Mouse (Mus musculus): ENCODE measurements around the gene Hoxa7. TPM values are rescaled to one million over a fixed set of nuclear protein-coding genes. Genes with fewer than 3 reads are reported as not detected.

Gene Hoxa7
- polyA plus RNA-seq, 1 experiment: not detected

GRCm38 (mm10) chr6:52189172-52189591 lies 32.5 kb downstream of the Hoxa7 start:
- no peaks in the 10 kb centered on the region; the same call in 1 of the 2 replicates for H3K4me1 ChIP-seq (ENCODE audit: control insufficient read depth, insufficient read depth, low read length)
- 13% methylated on average over 5 of the region's 5 CpGs for WGBS
- no peak overlapping the region for H3K4me3 ChIP-seq (ENCODE audit: insufficient read depth, low read depth, low read length)
- no peak overlapping the region for H3K27ac ChIP-seq (ENCODE audit: insufficient read depth, low read depth, low read length)
- TF ChIP-seq POLR2A (IDR thresholded peaks at IDR 0.05; ENCODE audit: insufficient read depth, low read depth, low read length): no peak
- TF ChIP-seq CTCF (IDR thresholded peaks at IDR 0.05; ENCODE audit: insufficient read depth, low read depth, low read length): no peak

- H3K27ac ChIP-seq (ENCODE audit: insufficient read depth, low read depth, low read length): no peak overlapping the region
- no peak overlapping the region for H3K4me3 ChIP-seq (ENCODE audit: insufficient read depth, low read depth, low read length)
- TF ChIP-seq POLR2A (IDR thresholded peaks at IDR 0.05; ENCODE audit: insufficient read depth, low read depth, low read length) (no peak), CTCF (IDR thresholded peaks at IDR 0.05; ENCODE audit: insufficient read depth, low read depth, low read length) (no peak)
- H3K4me1 ChIP-seq (ENCODE audit: control insufficient read depth, insufficient read depth, low read length): no peaks in the 10 kb centered on the region
- WGBS: 8% methylated on average over 1 of the region's 1 CpGs
These were observed 35.2 kb downstream of the Hoxa7 start for GRCm38 (mm10) chr6:52186500-52186899.

- no peak overlapping the region for H3K4me3 ChIP-seq (ENCODE audit: insufficient read depth, low read depth, low read length)
- H3K27ac ChIP-seq (ENCODE audit: insufficient read depth, low read depth, low read length): no peak overlapping the region
- WGBS: 7% methylated on average over 3 of the region's 3 CpGs
- H3K4me1 ChIP-seq (ENCODE audit: control insufficient read depth, insufficient read depth, low read length): no peaks in the 10 kb centered on the region
- TF ChIP-seq POLR2A (IDR thresholded peaks at IDR 0.05; ENCODE audit: insufficient read depth, low read depth, low read length): no peak
- TF ChIP-seq CTCF (IDR thresholded peaks at IDR 0.05; ENCODE audit: insufficient read depth, low read depth, low read length): no peak
These were observed 35.8 kb downstream of the Hoxa7 start for GRCm38 (mm10) chr6:52185834-52186233.

- Histone ChIP-seq H3K27ac (ENCODE audit: insufficient read depth, low read depth, low read length) (no peak overlapping the region), H3K4me3 (ENCODE audit: insufficient read depth, low read depth, low read length) (no peak overlapping the region), H3K4me1 (ENCODE audit: control insufficient read depth, insufficient read depth, low read length) (no peaks in the 10 kb centered on the region)
- 3% methylated on average over 19 of the region's 19 CpGs for whole genome bisulfite sequencing
- TF ChIP-seq CTCF (IDR thresholded peaks at IDR 0.05; ENCODE audit: insufficient read depth, low read depth, low read length): no peak
- TF ChIP-seq POLR2A (IDR thresholded peaks at IDR 0.05; ENCODE audit: insufficient read depth, low read depth, low read length): no peak
These were observed 36.4 kb downstream of the Hoxa7 start for GRCm38 (mm10) chr6:52185222-52185621.

- Histone ChIP-seq H3K27ac (ENCODE audit: insufficient read depth, low read depth, low read length) (no peak overlapping the region), H3K4me3 (ENCODE audit: insufficient read depth, low read depth, low read length) (no peak overlapping the region), H3K4me1 (ENCODE audit: control insufficient read depth, insufficient read depth, low read length) (no peaks in the 10 kb centered on the region)
- TF ChIP-seq CTCF (IDR thresholded peaks at IDR 0.05; ENCODE audit: insufficient read depth, low read depth, low read length): no peak
- whole genome bisulfite sequencing: 3% methylated on average over 6 of the region's 6 CpGs
These were observed 37.0 kb downstream of the Hoxa7 start for GRCm38 (mm10) chr6:52184668-52185067.

- Histone ChIP-seq H3K4me1 (ENCODE audit: control insufficient read depth, insufficient read depth, low read length) (no peaks in the 10 kb centered on the region), H3K27ac (ENCODE audit: insufficient read depth, low read depth, low read length) (no peak overlapping the region), H3K4me3 (ENCODE audit: insufficient read depth, low read depth, low read length) (no peak overlapping the region)
- TF ChIP-seq POLR2A (IDR thresholded peaks at IDR 0.05; ENCODE audit: insufficient read depth, low read depth, low read length) (no peak), CTCF (IDR thresholded peaks at IDR 0.05; ENCODE audit: insufficient read depth, low read depth, low read length) (no peak)
- 7% methylated on average over 10 of the region's 10 CpGs for WGBS
These were observed 38.2 kb downstream of the Hoxa7 start for GRCm38 (mm10) chr6:52183311-52184080.

- TF ChIP-seq POLR2A (IDR thresholded peaks at IDR 0.05; ENCODE audit: insufficient read depth, low read depth, low read length): no peak
- Histone ChIP-seq H3K27ac (ENCODE audit: insufficient read depth, low read depth, low read length) (no peak overlapping the region), H3K4me1 (ENCODE audit: control insufficient read depth, insufficient read depth, low read length) (no peaks in the 10 kb centered on the region), H3K4me3 (ENCODE audit: insufficient read depth, low read depth, low read length) (no peak overlapping the region)
- WGBS: 21% methylated on average over 1 of the region's 1 CpGs
These were observed 38.9 kb downstream of the Hoxa7 start for GRCm38 (mm10) chr6:52182793-52183192.

- 21% methylated on average over 2 of the region's 2 CpGs for WGBS
- no peak for TF ChIP-seq CTCF (IDR thresholded peaks at IDR 0.05; ENCODE audit: insufficient read depth, low read depth, low read length)
- TF ChIP-seq POLR2A (IDR thresholded peaks at IDR 0.05; ENCODE audit: insufficient read depth, low read depth, low read length): no peak
- Histone ChIP-seq H3K4me1 (ENCODE audit: control insufficient read depth, insufficient read depth, low read length) (no peaks in the 10 kb centered on the region), H3K4me3 (ENCODE audit: insufficient read depth, low read depth, low read length) (no peak overlapping the region), H3K27ac (ENCODE audit: insufficient read depth, low read depth, low read length) (no peak overlapping the region)
These were observed 39.6 kb downstream of the Hoxa7 start for GRCm38 (mm10) chr6:52182030-52182429.

- TF ChIP-seq CTCF (IDR thresholded peaks at IDR 0.05; ENCODE audit: insufficient read depth, low read depth, low read length): no peak
- no peak for TF ChIP-seq POLR2A (IDR thresholded peaks at IDR 0.05; ENCODE audit: insufficient read depth, low read depth, low read length)
- WGBS: 6% methylated on average over 3 of the region's 3 CpGs
- H3K27ac ChIP-seq (ENCODE audit: insufficient read depth, low read depth, low read length): no peak overlapping the region
- no peaks in the 10 kb centered on the region for H3K4me1 ChIP-seq (ENCODE audit: control insufficient read depth, insufficient read depth, low read length)
- H3K4me3 ChIP-seq (ENCODE audit: insufficient read depth, low read depth, low read length): no peak overlapping the region
These were observed 40.9 kb downstream of the Hoxa7 start for GRCm38 (mm10) chr6:52180726-52181125.
